Mouse (Mus musculus): Measurements from ENCODE around the gene Srsf5. TPM values are rescaled to one million over a fixed set of nuclear protein-coding genes. Genes with fewer than 3 reads are reported as not detected.

Gene Srsf5
- 222 and 291 TPM in 2 replicates for total RNA-seq (2014; rRNA removed)
- polyA plus RNA-seq (2015; fragmentation: Nextera tagmentation; extraction: Ambion mirVana), result 486 and 514 TPM in 2 replicates

GRCm38 (mm10) chr12:80945334-80945995 lies at the start of gene Srsf5:
Srsf5 (plus strand) TSS chr12:80945504.
- H3K27ac ChIP-seq, result peak within 1 kb of the TSS; percentile 99
- peaks cover 21% of the 10 kb centered on the region; the same call in 1 of the 2 replicates for H3K36me3 ChIP-seq (ENCODE audit: insufficient read depth, low read length)
- peaks cover 4% of the 10 kb centered on the region for H3K4me1 ChIP-seq (ENCODE audit: insufficient read depth, low read length)
- peak within 1 kb of the TSS; percentile 98 for H3K4me3 ChIP-seq (ENCODE audit: low read length)
- H3K27me3 ChIP-seq (ENCODE audit: insufficient read depth, low read length), result no peaks in the 10 kb centered on the region
- under 1% methylated on average over 51 of the region's 57 CpGs for WGBS
- H3K9ac ChIP-seq (replicated peaks; ENCODE audit: low read length), result peak within 1 kb of the TSS; percentile 99
- H3K9me3 ChIP-seq (ENCODE audit: low read length), result no peaks in the 10 kb centered on the region
- ATAC-seq, result peak; percentile 94
- peak within 1 kb of the TSS; percentile 69 for H3K4me2 ChIP-seq (ENCODE audit: low read depth, low read length)
- peak; percentile 56 for TF ChIP-seq CTCF (IDR thresholded peaks at IDR 0.05; ENCODE audit: low read depth)
- peak; percentile 99 for DNase-seq (ENCODE audit: low spot score)

- no peak overlapping the region for H3K4me2 ChIP-seq (ENCODE audit: low read depth, low read length)
- no peak overlapping the region for H3K9ac ChIP-seq (replicated peaks; ENCODE audit: low read length)
- 91% methylated on average over 8 of the region's 8 CpGs for WGBS
- no peak for DNase-seq (ENCODE audit: low spot score)
- no peak overlapping the region for H3K4me3 ChIP-seq (ENCODE audit: low read length)
- H3K36me3 ChIP-seq (ENCODE audit: insufficient read depth, low read length), result no peaks in the 10 kb centered on the region
- no peak for TF ChIP-seq CTCF (IDR thresholded peaks at IDR 0.05; ENCODE audit: low read depth)
- H3K9me3 ChIP-seq (ENCODE audit: low read length), result no peaks in the 10 kb centered on the region
- ATAC-seq, result no peak
- no peak overlapping the region for H3K27ac ChIP-seq
- no peaks in the 10 kb centered on the region for H3K27me3 ChIP-seq (ENCODE audit: insufficient read depth, low read length)
- no peaks in the 10 kb centered on the region for H3K4me1 ChIP-seq (ENCODE audit: insufficient read depth, low read length)
Measured at GRCm38 (mm10) chr12:80909631-80910030, 35.7 kb upstream of the Srsf5 start.

- Histone ChIP-seq H3K9me3 (ENCODE audit: low read length) (no peaks in the 10 kb centered on the region), H3K4me1 (ENCODE audit: insufficient read depth, low read length) (no peaks in the 10 kb centered on the region), H3K27me3 (ENCODE audit: insufficient read depth, low read length) (no peaks in the 10 kb centered on the region), H3K9ac (replicated peaks; ENCODE audit: low read length) (no peak overlapping the region), H3K4me3 (ENCODE audit: low read length) (no peak overlapping the region), H3K27ac (no peak overlapping the region), H3K4me2 (ENCODE audit: low read depth, low read length) (no peak overlapping the region), H3K36me3 (ENCODE audit: insufficient read depth, low read length) (no peaks in the 10 kb centered on the region)
- 59% methylated on average over 7 of the region's 7 CpGs for WGBS
- DNase-seq (ENCODE audit: low spot score) (no peak), ATAC-seq (no peak)
- TF ChIP-seq CTCF (IDR thresholded peaks at IDR 0.05; ENCODE audit: low read depth), result peak; percentile 40
Measured at GRCm38 (mm10) chr12:80917764-80918163, 27.5 kb upstream of the Srsf5 start.

GRCm38 (mm10) chr12:80921301-80921700 lies 24.0 kb upstream of the Srsf5 start:
- Histone ChIP-seq H3K27me3 (ENCODE audit: insufficient read depth, low read length) (no peaks in the 10 kb centered on the region), H3K9me3 (ENCODE audit: low read length) (no peaks in the 10 kb centered on the region), H3K4me2 (ENCODE audit: low read depth, low read length) (no peak overlapping the region), H3K9ac (replicated peaks; ENCODE audit: low read length) (no peak overlapping the region), H3K4me3 (ENCODE audit: low read length) (no peak overlapping the region), H3K36me3 (ENCODE audit: insufficient read depth, low read length) (no peaks in the 10 kb centered on the region), H3K27ac (no peak overlapping the region), H3K4me1 (ENCODE audit: insufficient read depth, low read length) (no peaks in the 10 kb centered on the region)
- TF ChIP-seq CTCF (IDR thresholded peaks at IDR 0.05; ENCODE audit: low read depth), result no peak
- WGBS, result 94% methylated on average over 5 of the region's 5 CpGs
- DNase-seq (ENCODE audit: low spot score), result no peak
- no peak for ATAC-seq

- Histone ChIP-seq H3K4me3 (ENCODE audit: low read length) (0 out of 2 replicates have a peak overlapping the region, but pooled peaks have one; percentile 2), H3K27ac (no peak overlapping the region), H3K9ac (replicated peaks; ENCODE audit: low read length) (no peak overlapping the region), H3K4me2 (ENCODE audit: low read depth, low read length) (peak overlapping the region; percentile 34), H3K27me3 (ENCODE audit: insufficient read depth, low read length) (no peaks in the 10 kb centered on the region), H3K9me3 (ENCODE audit: low read length) (no peaks in the 10 kb centered on the region), H3K36me3 (ENCODE audit: insufficient read depth, low read length) (no peaks in the 10 kb centered on the region), H3K4me1 (ENCODE audit: insufficient read depth, low read length) (no peaks in the 10 kb centered on the region)
- DNase-seq (ENCODE audit: low spot score) (peak; percentile 6), ATAC-seq (peak; percentile 71; the same call in 1 of the 2 replicates)
- no peak for TF ChIP-seq CTCF (IDR thresholded peaks at IDR 0.05; ENCODE audit: low read depth)
- WGBS, result 9% methylated on average over 7 of the region's 7 CpGs
Measured at GRCm38 (mm10) chr12:80922869-80923268, 22.4 kb upstream of the Srsf5 start.

GRCm38 (mm10) chr12:80923602-80924001 lies 21.7 kb upstream of the Srsf5 start:
- DNase-seq (ENCODE audit: low spot score), result no peak
- 56% methylated on average over 5 of the region's 5 CpGs for WGBS
- no peaks in the 10 kb centered on the region for H3K4me1 ChIP-seq (ENCODE audit: insufficient read depth, low read length)
- no peak overlapping the region for H3K4me3 ChIP-seq (ENCODE audit: low read length)
- H3K27ac ChIP-seq, result no peak overlapping the region
- H3K27me3 ChIP-seq (ENCODE audit: insufficient read depth, low read length), result no peaks in the 10 kb centered on the region
- ATAC-seq, result no peak
- TF ChIP-seq CTCF (IDR thresholded peaks at IDR 0.05; ENCODE audit: low read depth), result no peak
- peak overlapping the region; percentile 34; the same call in 1 of the 2 replicates for H3K4me2 ChIP-seq (ENCODE audit: low read depth, low read length)
- H3K9me3 ChIP-seq (ENCODE audit: low read length), result no peaks in the 10 kb centered on the region
- H3K9ac ChIP-seq (replicated peaks; ENCODE audit: low read length), result no peak overlapping the region
- H3K36me3 ChIP-seq (ENCODE audit: insufficient read depth, low read length), result no peaks in the 10 kb centered on the region

GRCm38 (mm10) chr12:80924205-80924604 lies 21.1 kb upstream of the Srsf5 start:
- ATAC-seq, result no peak
- peak; percentile 57 for DNase-seq (ENCODE audit: low spot score)
- Histone ChIP-seq H3K4me3 (ENCODE audit: low read length) (no peak overlapping the region), H3K9ac (replicated peaks; ENCODE audit: low read length) (no peak overlapping the region), H3K4me2 (ENCODE audit: low read depth, low read length) (no peak overlapping the region), H3K4me1 (ENCODE audit: insufficient read depth, low read length) (no peaks in the 10 kb centered on the region), H3K36me3 (ENCODE audit: insufficient read depth, low read length) (no peaks in the 10 kb centered on the region), H3K9me3 (ENCODE audit: low read length) (no peaks in the 10 kb centered on the region), H3K27me3 (ENCODE audit: insufficient read depth, low read length) (no peaks in the 10 kb centered on the region), H3K27ac (no peak overlapping the region)
- WGBS, result 48% methylated on average over 3 of the region's 3 CpGs
- no peak for TF ChIP-seq CTCF (IDR thresholded peaks at IDR 0.05; ENCODE audit: low read depth)

Data from hindbrain, postnatal 0 days (tissue).